Mouse (Mus musculus): Measurements from ENCODE around the gene Zscan4b. TPM values are rescaled to one million over a fixed set of nuclear protein-coding genes. Genes with fewer than 3 reads are reported as not detected.
"Not testable (repeated sequence)": the region's sequence is repeated elsewhere in the genome, so short reads cannot be mapped to it uniquely, and the experiment has no call there.

Gene Zscan4b
- polyA plus RNA-seq (2012): not detected in 2 replicates

- not testable (repeated sequence) for H3K4me3 ChIP-seq (replicated peaks); H3K9me3 ChIP-seq (ENCODE audit: control insufficient read depth, low read length); H3K36me3 ChIP-seq (ENCODE audit: control insufficient read depth); H3K27me3 ChIP-seq (ENCODE audit: control insufficient read depth); H3K4me1 ChIP-seq (ENCODE audit: control insufficient read depth)
These were observed at the start of gene Zscan4b for GRCm38 (mm10) chr7:10904950-10905349. Gene Zscan4b, minus strand, starts transcription at chr7:10905050.

Other genes starting within 250 kb of the Zscan4b start
- not detected in 2 replicates for gene Nlrp4b, start 217.3 kb downstream of the Zscan4b start, polyA plus RNA-seq (2012)
- 0.02 TPM in 1 of 2 replicates, not detected in the other for gene Vmn1r71, start 150.7 kb downstream of the Zscan4b start, polyA plus RNA-seq (2012)
- gene Zscan4c, start 100.7 kb upstream of the Zscan4b start, polyA plus RNA-seq (2012): not detected in 2 replicates
- not detected in 2 replicates for gene Zscan4-ps1, start 164.6 kb upstream of the Zscan4b start, polyA plus RNA-seq (2012)